Mouse (Mus musculus): ENCODE measurements around the gene Tnip1. TPM values are rescaled to one million over a fixed set of nuclear protein-coding genes. Genes with fewer than 3 reads are reported as not detected.

Gene Tnip1
- total and polyA plus RNA-seq, 3 experiments, result 8.1 to 19.7 TPM; not detected in 1

- no peak for TF ChIP-seq POLR2AphosphoS5 (IDR thresholded peaks at IDR 0.05; ENCODE audit: borderline replicate concordance, low read depth, low read length)
- peak; percentile 32; the same call in 1 of the 2 replicates for TF ChIP-seq ZMIZ1 (IDR thresholded peaks at IDR 0.05; ENCODE audit: low read depth, low read length)
Measured at GRCm38 (mm10) chr11:54884197-54884828, 78.4 kb downstream of the Tnip1 start (continued).

GRCm38 (mm10) chr11:54882671-54883070, 80.0 kb downstream of the Tnip1 start:
- DNase-seq (ENCODE audit: low read depth, low spot score), result no peak
- H3K27me3 ChIP-seq (ENCODE audit: control insufficient read depth in 1 of 2, insufficient read depth in 2 of 2, low read length in 2 of 2), result no peaks in the 10 kb centered on the region
- H3K9ac ChIP-seq (ENCODE audit: control insufficient read depth, low read depth, low read length, poor library complexity, severe bottlenecking), result no peak overlapping the region
- H3K79me2 ChIP-seq (ENCODE audit: control insufficient read depth, insufficient read depth, low read length, poor library complexity), result no peaks in the 10 kb centered on the region
- TF ChIP-seq NELFE (IDR thresholded peaks at IDR 0.05; ENCODE audit: low read depth, low read length), result no peak
- TF ChIP-seq MEF2A (IDR thresholded peaks at IDR 0.05; ENCODE audit: extremely low read depth, insufficient replicate concordance, low read depth, low read length, poor library complexity, severe bottlenecking), result no peak
- TF ChIP-seq TAL1 (IDR thresholded peaks at IDR 0.05; ENCODE audit: low read length), result no peak
- no peak for TF ChIP-seq MAZ (IDR thresholded peaks at IDR 0.05; ENCODE audit: low read depth, low read length)
- TF ChIP-seq POLR2A (IDR thresholded peaks at IDR 0.05; ENCODE audit: control insufficient read depth in 1 of 2, insufficient read depth in 1 of 2, low read depth in 1 of 2, low read length in 2 of 2, poor library complexity in 1 of 2), result no peak
- TF ChIP-seq KAT2A (conservative IDR thresholded peaks at IDR 0.05; ENCODE audit: low read depth, low read length), result no peak
- no peak overlapping the region for H3K4me3 ChIP-seq (ENCODE audit: control insufficient read depth in 1 of 2, insufficient read depth in 1 of 2, low read depth in 2 of 2, low read length in 2 of 2)
- no peaks in the 10 kb centered on the region for H3K9me3 ChIP-seq (replicated peaks; ENCODE audit: insufficient read depth, low read length)
- H3K36me3 ChIP-seq (ENCODE audit: control insufficient read depth in 1 of 2, insufficient read depth in 2 of 2, low read length in 2 of 2), result peaks cover 0 to 12% of the 10 kb centered on the region in 2 experiments; a peak in 2 of 4 replicates
- H3K27ac ChIP-seq (ENCODE audit: control insufficient read depth, low read depth, low read length), result no peak overlapping the region
- H3K4me1 ChIP-seq (ENCODE audit: control insufficient read depth in 1 of 2, insufficient read depth in 2 of 2, low read length in 2 of 2), result peaks cover 17 to 37% of the 10 kb centered on the region in 2 experiments

GRCm38 (mm10) chr11:54881051-54881474, 81.7 kb downstream of the Tnip1 start:
- H3K36me3 ChIP-seq (ENCODE audit: control insufficient read depth in 1 of 2, insufficient read depth in 2 of 2, low read length in 2 of 2), result peaks cover 0 to 12% of the 10 kb centered on the region in 2 experiments; a peak in 2 of 4 replicates
- no peak for TF ChIP-seq GABPA (IDR thresholded peaks at IDR 0.05; ENCODE audit: low read depth, low read length)
- no peak for TF ChIP-seq ZKSCAN1 (IDR thresholded peaks at IDR 0.05; ENCODE audit: low read depth, low read length)
- TF ChIP-seq POLR2AphosphoS2 (IDR thresholded peaks at IDR 0.05; ENCODE audit: low read length), result no peak
- no peak for TF ChIP-seq TBP (IDR thresholded peaks at IDR 0.05; ENCODE audit: low read depth, low read length)
- TF ChIP-seq POLR2AphosphoS5 (IDR thresholded peaks at IDR 0.05; ENCODE audit: borderline replicate concordance, low read depth, low read length), result no peak
- no peak for TF ChIP-seq SMC3 (IDR thresholded peaks at IDR 0.05; ENCODE audit: low read depth, low read length)
- TF ChIP-seq BHLHE40 (IDR thresholded peaks at IDR 0.05; ENCODE audit: borderline replicate concordance, low read depth, low read length), result no peak
- TF ChIP-seq RCOR1 (IDR thresholded peaks at IDR 0.05; ENCODE audit: low read depth, low read length), result no peak
- no peak for TF ChIP-seq POLR2A (IDR thresholded peaks at IDR 0.05; ENCODE audit: control insufficient read depth in 1 of 2, insufficient read depth in 1 of 2, low read depth in 1 of 2, low read length in 2 of 2, poor library complexity in 1 of 2)
- no peak for TF ChIP-seq MEF2A (IDR thresholded peaks at IDR 0.05; ENCODE audit: extremely low read depth, insufficient replicate concordance, low read depth, low read length, poor library complexity, severe bottlenecking)
- no peak for TF ChIP-seq TAL1 (IDR thresholded peaks at IDR 0.05; ENCODE audit: low read length)
- TF ChIP-seq ZNF384 (IDR thresholded peaks at IDR 0.05; ENCODE audit: low read depth, low read length), result no peak
- TF ChIP-seq E2F4 (IDR thresholded peaks at IDR 0.05; ENCODE audit: borderline replicate concordance, low read depth, low read length), result no peak
- TF ChIP-seq USF2 (IDR thresholded peaks at IDR 0.05; ENCODE audit: borderline replicate concordance in 1 of 2, insufficient read depth in 1 of 2, low read depth in 1 of 2, low read length in 2 of 2), result no peak
- no peak for TF ChIP-seq CHD2 (IDR thresholded peaks at IDR 0.05; ENCODE audit: low read length)
- TF ChIP-seq RAD21 (IDR thresholded peaks at IDR 0.05; ENCODE audit: low read depth, low read length), result no peak
- H3K9me3 ChIP-seq (replicated peaks; ENCODE audit: insufficient read depth, low read length), result no peaks in the 10 kb centered on the region
- H3K27me3 ChIP-seq (ENCODE audit: control insufficient read depth in 1 of 2, insufficient read depth in 2 of 2, low read length in 2 of 2), result no peaks in the 10 kb centered on the region
- no peaks in the 10 kb centered on the region for H3K79me2 ChIP-seq (ENCODE audit: control insufficient read depth, insufficient read depth, low read length, poor library complexity)
- no peak overlapping the region for H3K27ac ChIP-seq (ENCODE audit: control insufficient read depth, low read depth, low read length)
- H3K9ac ChIP-seq (ENCODE audit: control insufficient read depth, low read depth, low read length, poor library complexity, severe bottlenecking), result no peak overlapping the region
- H3K4me3 ChIP-seq (ENCODE audit: control insufficient read depth in 1 of 2, insufficient read depth in 1 of 2, low read depth in 2 of 2, low read length in 2 of 2), result no peak overlapping the region
- DNase-seq (ENCODE audit: low read depth, low spot score), result no peak
- H3K4me1 ChIP-seq (ENCODE audit: control insufficient read depth in 1 of 2, insufficient read depth in 2 of 2, low read length in 2 of 2), result peaks cover 17 to 37% of the 10 kb centered on the region in 2 experiments
